In genomic region chr2:127271042-127271515, GRCm38 (mm10) we compare ENCODE assay signal across 8 mouse cellular contexts. TPM values are rescaled to one million over a fixed set of nuclear protein-coding genes. Genes with fewer than 3 reads are reported as not detected.
DNase-seq lines count a peak whose midpoint lies in the region; ATAC-seq and TF ChIP-seq lines count a peak whose summit lies in the region.

No protein-coding gene starts in this region.

- H3K4me3 ChIP-seq in heart, adult 2 months, result peak overlapping the region; percentile 79
- H3K4me3 ChIP-seq in embryonic fibroblast, embryonic 13.5 days (ENCODE audit: insufficient read depth, low read length), result peak overlapping the region; percentile 98
- peak overlapping the region; percentile 87 for H3K4me3 ChIP-seq in intestine, embryonic 16.5 days (ENCODE audit: low read length)
- peak overlapping the region; percentile 72 for H3K4me3 ChIP-seq in stomach, embryonic 16.5 days (replicated peaks; ENCODE audit: low read length)

- peak overlapping the region; percentile 79 for H3K9ac ChIP-seq in heart, adult 2 months (ENCODE audit: low read depth, low read length)
- H3K9ac ChIP-seq in intestine, embryonic 16.5 days (ENCODE audit: low read depth, low read length), result peak overlapping the region; percentile 93
- H3K9ac ChIP-seq in stomach, embryonic 16.5 days (ENCODE audit: low read length), result peak overlapping the region; percentile 85

- intact Hi-C loops in heart, adult 2 months (cut with DNase I), result no loop called here
- intact Hi-C loops in heart, postnatal 25 days (cut with DNase I), result no loop called here

- peaks cover 5% of the 10 kb centered on the region for H3K79me2 ChIP-seq in heart, adult 2 months (replicated peaks; ENCODE audit: control insufficient read depth, insufficient read depth, low read length)

- no peak for TF ChIP-seq EP300 in heart, adult 2 months (IDR thresholded peaks at IDR 0.05; ENCODE audit: insufficient read depth, low read depth, low read length)

- H3K4me2 ChIP-seq in intestine, embryonic 16.5 days (ENCODE audit: low read depth, low read length), result peak overlapping the region; percentile 80
- H3K4me2 ChIP-seq in stomach, embryonic 16.5 days (ENCODE audit: low read depth, low read length), result peak overlapping the region; percentile 79

- H3K36me3 ChIP-seq in heart, adult 2 months (ENCODE audit: control insufficient read depth, insufficient read depth, low read length), result peaks cover 10% of the 10 kb centered on the region
- H3K36me3 ChIP-seq in intestine, embryonic 16.5 days (ENCODE audit: control insufficient read depth, insufficient read depth, low read length), result no peaks in the 10 kb centered on the region
- H3K36me3 ChIP-seq in stomach, embryonic 16.5 days (ENCODE audit: control insufficient read depth, insufficient read depth, low read length), result no peaks in the 10 kb centered on the region

- H3K9me3 ChIP-seq in intestine, embryonic 16.5 days (ENCODE audit: control insufficient read depth, low read length), result no peaks in the 10 kb centered on the region
- no peaks in the 10 kb centered on the region for H3K9me3 ChIP-seq in stomach, embryonic 16.5 days (replicated peaks; ENCODE audit: control insufficient read depth, low read length)

- peaks cover 6% of the 10 kb centered on the region for H3K4me1 ChIP-seq in heart, adult 2 months (ENCODE audit: control insufficient read depth, insufficient read depth, low read length)
- no peaks in the 10 kb centered on the region for H3K4me1 ChIP-seq in embryonic fibroblast, embryonic 13.5 days (ENCODE audit: control insufficient read depth, insufficient read depth, low read length)
- peaks cover 15% of the 10 kb centered on the region for H3K4me1 ChIP-seq in intestine, embryonic 16.5 days (ENCODE audit: control insufficient read depth, insufficient read depth, low read length)
- H3K4me1 ChIP-seq in stomach, embryonic 16.5 days (ENCODE audit: control insufficient read depth, insufficient read depth, low read length), result peaks cover 10% of the 10 kb centered on the region

- WGBS in heart, adult 2 months, result 3% methylated on average over 8 of the region's 8 CpGs
- 7% methylated on average over 8 of the region's 8 CpGs for whole genome bisulfite sequencing in intestine, embryonic 16.5 days
- 5% methylated on average over 8 of the region's 8 CpGs for WGBS in stomach, embryonic 16.5 days

- no peak for TF ChIP-seq CTCF in heart, adult 2 months (IDR thresholded peaks at IDR 0.05)
- no peak for TF ChIP-seq CTCF in embryonic fibroblast, embryonic 13.5 days (IDR thresholded peaks at IDR 0.05; ENCODE audit: borderline replicate concordance, insufficient read depth, low read length)

- no peaks in the 10 kb centered on the region for H3K27me3 ChIP-seq in heart, adult 2 months (ENCODE audit: control insufficient read depth, insufficient read depth, low read length)
- no peaks in the 10 kb centered on the region for H3K27me3 ChIP-seq in intestine, embryonic 16.5 days (replicated peaks; ENCODE audit: control insufficient read depth, insufficient read depth, low read length)
- H3K27me3 ChIP-seq in stomach, embryonic 16.5 days (ENCODE audit: control insufficient read depth, insufficient read depth, low read length), result no peaks in the 10 kb centered on the region

- TF ChIP-seq POLR2A in heart, adult 2 months (IDR thresholded peaks at IDR 0.05; ENCODE audit: insufficient read depth, low read depth, low read length), result no peak
- no peak for TF ChIP-seq POLR2A in embryonic fibroblast, embryonic 13.5 days (IDR thresholded peaks at IDR 0.05; ENCODE audit: low read depth, low read length)

- H3K27ac ChIP-seq in heart, adult 2 months, result peak overlapping the region; percentile 99
- H3K27ac ChIP-seq in embryonic fibroblast, embryonic 13.5 days (ENCODE audit: insufficient read depth, low read length), result no peak overlapping the region
- peak overlapping the region; percentile 98; the same call in 1 of the 2 replicates for H3K27ac ChIP-seq in intestine, embryonic 16.5 days (ENCODE audit: low read length)
- H3K27ac ChIP-seq in stomach, embryonic 16.5 days (ENCODE audit: low read length), result peak overlapping the region; percentile 95

- ATAC-seq in intestine, embryonic 16.5 days, result no peak
- no peak for ATAC-seq in stomach, embryonic 16.5 days (ENCODE audit: insufficient read depth, low FRiP score)
- ATAC-seq in megakaryocyte progenitor cell, adult 5-6 weeks (replicated peaks; ENCODE audit: poor library complexity), result no peak

- no peak for DNase-seq in heart, adult 2 months
- no peak for DNase-seq in heart, postnatal 25 days (ENCODE audit: low spot score)
- peak; percentile 28 for DNase-seq in MN1 (ENCODE audit: low spot score)
- DNase-seq in lung, postnatal 10 days, result peak; percentile 36

RNA-seq across cellular contexts. Expression of gene Stard7, which starts 1.1 kb away (rescaled TPM):
- total RNA-seq in heart, adult 2 months (2021), result 100 to 1,000 TPM; 150 to 165 TPM
- 64.0 and 151 TPM in 2 replicates for polyA plus RNA-seq in heart, adult 2 months (2012; rRNA removed)
- 100 to 1,000 TPM; 152 to 167 TPM for total RNA-seq in heart, postnatal 25 days (2021)
- polyA plus RNA-seq in embryonic fibroblast, embryonic 13.5 days (2011; ENCODE audit: insufficient read length, low read depth, missing spikeins), result 36.3 and 44.7 TPM in 2 replicates
- polyA plus RNA-seq in intestine, embryonic 16.5 days (2015; fragmentation: Nextera tagmentation; extraction: Ambion mirVana), result 77.6 and 78.1 TPM in 2 replicates
- 58.8 and 59.4 TPM in 2 replicates for polyA plus RNA-seq in stomach, embryonic 16.5 days (2015; fragmentation: Nextera tagmentation; extraction: Ambion mirVana)
- total RNA-seq in megakaryocyte progenitor cell, adult 5-6 weeks (2015), result 69.5 and 79.9 TPM in 2 replicates
- 134 and 138 TPM in 2 replicates for total RNA-seq in megakaryocyte progenitor cell, adult 5-6 weeks (2017)

RNA-seq across cellular contexts. Expression of gene Tmem127, which starts 23.4 kb away (rescaled TPM):
- 10 to 100 TPM; 24.8 to 27.4 TPM for total RNA-seq in heart, adult 2 months (2021)
- polyA plus RNA-seq in heart, adult 2 months (2012; rRNA removed), result 45.6 and 64.8 TPM in 2 replicates
- 10 to 100 TPM; 27.9 to 28.7 TPM for total RNA-seq in heart, postnatal 25 days (2021)
- polyA plus RNA-seq in embryonic fibroblast, embryonic 13.5 days (2011; ENCODE audit: insufficient read length, low read depth, missing spikeins), result 59.2 and 61.2 TPM in 2 replicates
- polyA plus RNA-seq in intestine, embryonic 16.5 days (2015; fragmentation: Nextera tagmentation; extraction: Ambion mirVana), result 23.1 and 24.9 TPM in 2 replicates
- 24.5 and 25.0 TPM in 2 replicates for polyA plus RNA-seq in stomach, embryonic 16.5 days (2015; fragmentation: Nextera tagmentation; extraction: Ambion mirVana)
- total RNA-seq in megakaryocyte progenitor cell, adult 5-6 weeks (2015), result 8.8 and 14.8 TPM in 2 replicates
- total RNA-seq in megakaryocyte progenitor cell, adult 5-6 weeks (2017), result 27.0 and 28.1 TPM in 2 replicates

RNA-seq across cellular contexts. Expression of gene Ciao1, which starts 23.5 kb away (rescaled TPM):
- 10 to 100 TPM; 56.3 to 60.8 TPM for total RNA-seq in heart, adult 2 months (2021)
- 59.1 and 74.2 TPM in 2 replicates for polyA plus RNA-seq in heart, adult 2 months (2012; rRNA removed)
- total RNA-seq in heart, postnatal 25 days (2021), result 10 to 100 TPM; 61.9 to 62.3 TPM
- polyA plus RNA-seq in embryonic fibroblast, embryonic 13.5 days (2011; ENCODE audit: insufficient read length, low read depth, missing spikeins), result 23.1 and 28.8 TPM in 2 replicates
- polyA plus RNA-seq in intestine, embryonic 16.5 days (2015; fragmentation: Nextera tagmentation; extraction: Ambion mirVana), result 63.1 and 63.3 TPM in 2 replicates
- polyA plus RNA-seq in stomach, embryonic 16.5 days (2015; fragmentation: Nextera tagmentation; extraction: Ambion mirVana), result 58.3 and 58.7 TPM in 2 replicates
- total RNA-seq in megakaryocyte progenitor cell, adult 5-6 weeks (2015), result 29.8 and 36.6 TPM in 2 replicates
- total RNA-seq in megakaryocyte progenitor cell, adult 5-6 weeks (2017), result 21.8 and 30.3 TPM in 2 replicates

Comparison
In these comparisons a context has a peak if more than half of its experiments do, and no peak if none do; other contexts are left out.
1. DNase-seq: peak in MN1 (single experiment) and lung, postnatal 10 days (single experiment); none in heart, adult 2 months (0 of 2) and heart, postnatal 25 days (single experiment).
2. Peak in every context shown above with its lines, with median percentiles within 50 percentile points of each other: H3K4me3 ChIP-seq and H3K9ac ChIP-seq.